Mouse (Mus musculus): ENCODE results near the gene Csdc2.

DNA sequence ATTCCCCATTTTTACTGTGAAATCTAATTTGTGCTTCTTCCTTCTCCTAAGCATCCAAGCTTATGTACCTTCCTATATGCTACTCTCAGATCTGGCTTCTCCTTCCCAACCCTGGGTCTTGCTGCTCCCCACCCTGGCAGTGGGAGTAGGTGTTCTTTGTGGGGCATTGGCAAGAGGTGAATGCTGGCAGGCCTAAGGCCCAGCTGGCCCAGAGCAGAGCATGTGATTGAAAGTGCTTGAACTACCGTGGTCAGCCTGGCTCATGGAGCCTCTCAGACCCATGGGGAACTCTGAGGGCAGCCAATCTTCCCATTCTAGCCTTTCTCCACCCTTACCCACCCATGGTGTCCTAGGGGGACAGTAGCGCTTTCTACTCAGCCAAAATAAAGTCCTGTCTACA lies 40.2 kb upstream of the Csdc2 start:
- TF ChIP-seq TAL1 (IDR thresholded peaks at IDR 0.05; ENCODE audit: low read length) (no peak), GATA1 (IDR thresholded peaks at IDR 0.05; ENCODE audit: low read length) (no peak)
